Mouse (Mus musculus): ENCODE data around the gene Nup98.

Nup98 gene

DNA sequence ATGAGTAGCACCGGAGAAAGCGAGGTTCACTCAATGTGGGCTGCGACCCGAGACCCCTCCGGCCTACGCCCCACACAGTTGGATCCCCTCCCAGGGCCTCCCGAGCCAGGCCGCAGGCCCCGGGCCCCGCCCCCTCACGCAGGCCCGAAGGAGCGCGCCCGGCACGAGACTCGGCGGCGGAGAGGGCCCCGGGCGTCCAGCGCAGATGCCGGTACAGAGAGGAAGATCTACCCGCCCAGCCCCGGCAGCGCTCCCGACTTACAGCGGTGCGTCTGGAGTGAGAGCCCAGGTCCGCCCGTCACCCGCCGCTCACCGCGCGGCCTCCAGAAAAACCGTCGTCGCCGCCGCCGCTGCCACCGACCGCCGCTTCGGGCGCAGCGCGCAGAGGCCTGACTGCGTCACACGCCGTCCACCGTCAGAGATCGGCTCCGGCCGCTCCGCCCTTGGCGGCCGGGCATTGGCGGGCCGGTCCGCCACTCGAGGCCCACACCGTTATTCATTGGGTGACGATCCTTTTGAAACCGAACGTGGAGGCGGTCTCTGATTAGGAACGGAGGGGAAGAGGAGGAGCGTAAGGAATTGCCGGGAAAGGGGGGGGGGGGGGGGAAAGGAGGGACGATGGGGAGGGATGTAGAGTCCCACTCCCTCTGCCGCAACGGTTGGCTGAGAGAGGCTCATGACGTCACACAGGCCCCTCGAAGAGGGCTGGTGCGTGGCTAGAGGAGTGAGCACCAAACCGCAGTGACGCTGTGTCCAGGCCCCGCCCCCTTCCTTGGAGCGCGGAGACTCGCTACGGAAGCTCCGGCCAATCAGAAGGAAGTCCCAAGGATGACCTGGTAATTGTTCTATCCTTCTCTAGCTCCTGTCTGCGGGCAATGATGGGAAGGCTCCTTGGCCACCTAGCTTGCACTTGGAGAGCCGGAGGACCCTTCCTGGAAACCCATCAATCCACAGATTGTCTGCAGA lies at the start of gene Nup98, which contains the start of gene Pgap2:
Nup98 (minus strand) TSS at position 421 of the 966 bp plus-strand sequence.
Pgap2 (plus strand) TSS at position 453 of the 966 bp plus-strand sequence.
- in situ Hi-C loops (cut with MboI, MseI) = loop anchor here in 1 of 2 experiments (5.0 kb wide), 1 partner anchor 37 kb away; no protein-coding TSS in a partner anchor

DNA sequence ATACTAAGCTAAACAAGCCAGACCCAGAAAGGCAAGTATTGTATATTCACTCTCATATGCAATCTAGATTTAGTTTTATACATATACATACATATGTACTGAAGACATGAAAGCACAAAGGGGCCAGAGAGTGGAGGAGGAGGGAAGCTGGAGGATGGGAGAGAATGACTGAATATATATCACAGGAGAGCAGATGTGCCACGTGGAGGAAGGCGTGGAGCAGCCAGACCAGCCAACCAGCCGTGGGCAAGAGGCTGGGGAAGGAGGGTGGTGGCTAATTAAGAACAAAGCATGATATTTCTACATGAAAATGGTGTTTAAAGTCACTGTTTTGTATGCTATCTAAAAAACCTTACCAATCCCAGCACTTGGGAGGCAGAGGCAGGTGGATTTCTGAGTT lies 48.8 kb upstream of the Nup98 start:
- in situ Hi-C loops (cut with MboI, MseI) = loop anchor here in 1 of 2 experiments (5.0 kb wide), 1 partner anchor 159 kb away; no protein-coding TSS in a partner anchor

DNA sequence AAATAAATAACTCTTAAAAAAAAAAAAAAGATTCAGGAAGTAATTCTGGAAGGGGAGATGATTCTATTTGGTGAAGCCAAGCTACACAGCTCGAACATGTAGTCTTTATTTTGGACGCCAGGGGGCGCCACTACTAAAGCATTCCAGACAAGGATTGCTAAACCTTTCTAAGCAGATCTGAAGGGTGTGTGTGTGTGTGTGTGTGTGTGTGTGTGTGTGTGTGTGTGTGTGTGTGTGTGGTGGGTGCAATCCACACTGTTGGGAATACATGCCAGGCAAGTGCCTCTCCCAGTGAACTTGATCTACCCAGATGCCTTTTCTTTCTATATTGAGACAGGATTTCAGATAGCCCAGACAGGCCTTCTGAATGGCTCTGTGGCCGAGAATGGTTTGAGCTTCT lies 48.2 kb upstream of the Nup98 start:
- in situ Hi-C loops (cut with MboI, MseI) = loop anchor here in 1 of 2 experiments (5.0 kb wide), 1 partner anchor 159 kb away; no protein-coding TSS in a partner anchor

DNA sequence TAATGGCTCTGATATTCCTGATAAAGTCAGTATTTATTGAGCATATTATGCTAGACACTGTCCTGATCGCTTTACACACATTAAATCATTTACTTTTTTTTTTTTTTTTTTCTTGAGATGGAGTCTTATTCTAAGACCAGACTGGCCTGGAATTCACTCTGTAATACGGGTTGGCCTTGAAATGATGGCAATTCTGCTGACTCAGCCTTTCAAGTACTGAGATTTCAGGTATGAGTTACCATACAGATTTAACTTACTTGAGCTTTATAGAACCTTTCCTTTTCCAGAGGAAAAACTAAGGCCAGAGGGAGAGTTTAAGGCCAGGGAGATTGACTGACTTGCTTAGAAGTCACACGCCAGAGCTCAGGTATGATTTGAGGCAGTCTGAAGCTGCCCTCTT lies 46.7 kb upstream of the Nup98 start:
- in situ Hi-C loops (cut with MboI, MseI) = loop anchor here in 1 of 2 experiments (5.0 kb wide), 1 partner anchor 161 kb away; no protein-coding TSS in a partner anchor

DNA sequence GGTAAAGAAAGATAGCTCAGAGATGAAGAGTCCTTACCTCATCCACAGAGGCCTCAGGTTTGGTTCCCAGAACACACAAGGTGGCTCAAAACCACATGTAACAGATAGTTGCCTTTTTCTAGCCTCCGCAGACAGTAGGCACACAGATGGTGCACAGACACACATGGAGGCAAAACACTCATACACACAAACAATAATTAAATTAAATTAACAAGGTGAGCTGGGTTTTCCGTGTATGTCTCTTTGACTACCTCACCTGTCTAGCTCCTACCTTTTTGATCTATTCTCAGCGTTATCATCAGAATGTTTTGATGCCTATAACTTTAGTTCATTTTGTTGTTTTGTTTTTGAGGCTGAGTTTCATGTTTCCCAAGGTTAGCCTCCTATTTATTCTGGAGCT lies 46.0 kb upstream of the Nup98 start, which contains the start of gene Rhog:
Rhog (minus strand) TSS at position 101 of the 400 bp plus-strand sequence.
- in situ Hi-C loops (cut with MboI, MseI) = loop anchor here in 1 of 2 experiments (5.0 kb wide), 1 partner anchor 161 kb away; no protein-coding TSS in a partner anchor

DNA sequence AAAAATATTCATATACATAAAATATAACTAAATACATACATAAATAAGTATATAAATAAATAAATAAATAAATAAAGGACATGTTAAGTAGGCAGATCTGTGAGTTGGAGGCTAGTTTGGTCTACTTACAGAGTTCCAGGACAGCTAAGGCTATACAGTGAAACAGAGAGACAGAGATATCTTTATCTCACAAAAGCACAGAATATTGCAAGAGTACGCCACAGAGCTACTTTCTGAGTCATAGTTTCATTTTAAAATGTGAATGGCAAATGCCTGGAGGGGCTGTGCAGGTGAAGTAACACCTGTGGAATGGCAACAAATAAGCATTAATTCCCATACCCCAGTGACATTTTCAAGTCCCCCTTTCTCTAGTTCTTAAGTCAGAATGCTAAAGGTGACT lies 43.7 kb upstream of the Nup98 start:
- in situ Hi-C loops (cut with MboI, MseI) = no loop called here

DNA sequence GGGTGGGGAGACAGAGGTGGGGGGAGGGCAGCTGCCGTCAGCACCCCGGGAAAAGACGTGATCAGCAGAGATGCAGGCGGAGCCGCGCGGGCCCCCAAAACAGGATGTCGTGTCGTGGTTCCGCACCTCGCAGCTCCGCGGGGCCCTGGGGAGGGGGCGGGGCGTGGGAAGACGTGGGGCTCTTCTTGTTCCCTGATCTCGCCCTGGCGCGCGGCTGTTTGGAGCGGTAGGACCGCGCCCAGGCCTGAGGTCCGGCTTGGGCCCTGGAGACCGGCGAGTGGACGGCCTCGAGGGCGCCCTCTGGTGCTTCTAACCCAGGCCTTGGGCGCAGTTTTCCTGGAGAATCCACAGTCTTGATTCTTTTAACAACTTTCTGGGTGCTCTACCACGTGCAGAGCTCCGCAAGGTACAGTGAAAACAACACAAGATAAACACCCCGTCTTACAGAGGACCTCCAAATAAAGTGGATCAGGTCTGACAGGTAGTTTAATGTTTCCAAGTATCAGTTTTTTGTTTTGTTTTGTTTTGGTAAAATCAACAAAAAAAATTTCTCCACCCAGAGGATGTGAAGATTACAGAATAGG lies 40.7 kb upstream of the Nup98 start:
- in situ Hi-C loops (cut with MboI, MseI) = no loop called here

DNA sequence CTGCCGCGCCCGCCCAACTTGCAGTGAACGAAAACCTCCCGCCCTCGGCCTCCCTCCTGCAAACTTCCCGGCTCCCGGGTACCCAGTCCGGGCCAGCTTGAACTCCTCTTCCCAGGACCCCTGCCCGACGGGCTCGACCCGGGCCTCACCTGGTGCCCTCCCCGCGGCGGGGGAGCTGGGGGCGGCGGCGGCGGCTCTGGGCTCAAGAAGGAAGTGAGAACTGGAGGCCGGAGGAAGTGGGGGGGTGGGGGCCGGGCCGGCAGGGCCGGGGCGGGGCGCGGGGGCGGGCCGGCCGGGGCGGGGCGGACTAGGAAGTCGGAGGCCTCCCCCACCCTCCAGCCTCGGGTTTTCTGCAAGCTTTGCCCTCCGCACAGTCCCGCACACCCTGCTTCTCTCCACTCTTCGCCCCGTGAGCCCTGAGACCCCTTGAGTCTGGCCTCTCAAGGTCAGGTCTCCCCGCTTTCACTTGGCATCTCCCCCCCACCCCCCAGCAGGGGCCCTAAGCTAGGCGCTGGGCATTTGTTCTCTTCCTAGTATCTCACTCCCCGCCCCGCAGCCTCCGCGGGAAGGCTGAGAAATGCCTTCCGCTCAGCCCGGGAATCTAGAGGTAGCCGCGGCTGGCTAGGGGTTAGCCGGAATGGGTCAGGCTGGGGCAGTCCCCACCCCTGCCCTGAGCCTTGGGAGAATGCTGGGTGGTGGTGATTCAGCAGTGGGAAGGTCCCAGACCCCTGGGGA lies 40.1 kb upstream of the Nup98 start:
- in situ Hi-C loops (cut with MboI, MseI) = loop anchor here in 1 of 2 experiments (5.0 kb wide), 1 partner anchor 43 kb away; no protein-coding TSS in a partner anchor

DNA sequence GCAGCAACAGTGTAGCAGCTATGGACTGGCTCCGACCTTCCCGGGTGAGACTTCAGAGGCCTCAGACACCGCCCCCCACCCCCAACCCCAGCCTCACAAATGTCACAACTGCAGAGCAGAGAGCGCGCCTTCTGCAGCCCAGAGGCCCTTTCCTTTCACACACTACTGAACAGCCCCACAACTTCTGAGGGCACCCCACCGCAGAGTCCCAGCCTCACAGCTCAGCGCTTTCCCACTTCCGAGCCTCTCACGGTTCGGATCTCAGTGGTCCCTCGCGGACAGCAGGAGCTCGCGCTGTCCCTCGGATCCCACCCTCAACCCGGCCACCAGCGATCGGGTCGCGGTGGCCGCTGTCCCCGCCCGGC lies 39.5 kb upstream of the Nup98 start:
- in situ Hi-C loops (cut with MboI, MseI) = loop anchor here in 1 of 2 experiments (5.0 kb wide), 1 partner anchor 42 kb away; no protein-coding TSS in a partner anchor

DNA sequence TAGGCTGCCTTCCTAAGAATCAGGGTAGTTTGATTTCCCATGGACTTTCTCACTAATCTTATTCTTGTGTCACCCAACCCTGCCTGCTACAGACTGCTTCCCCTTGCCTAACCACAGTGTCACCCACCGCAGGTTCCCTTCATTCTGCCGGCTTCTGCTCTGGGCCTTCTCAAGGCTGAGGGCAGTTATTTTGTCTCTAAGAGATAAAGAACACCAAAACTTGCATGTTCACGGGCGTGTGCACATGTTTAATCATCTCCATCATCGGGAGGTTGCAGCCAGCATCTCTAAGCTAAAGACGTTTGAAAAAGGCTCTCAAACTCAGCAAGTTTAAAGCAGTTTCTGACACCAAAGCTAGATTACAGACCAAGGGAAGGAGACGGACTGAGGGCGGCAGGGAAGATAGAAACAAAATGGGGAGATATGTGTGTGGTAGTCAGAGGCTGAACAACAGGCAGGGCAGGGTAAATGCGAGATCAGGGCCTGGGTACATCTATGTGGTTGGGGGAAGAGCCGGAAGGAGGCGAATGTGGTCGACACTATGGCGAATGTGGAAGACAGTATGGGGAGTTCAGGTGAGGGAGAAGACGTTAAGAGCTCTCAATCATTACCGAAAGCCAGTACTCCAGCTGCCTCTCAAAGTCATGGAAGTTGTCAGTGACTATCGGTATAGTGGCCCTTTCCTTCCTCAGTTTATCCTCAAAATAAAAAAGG lies 38.9 kb upstream of the Nup98 start:
- in situ Hi-C loops (cut with MboI, MseI) = loop anchor here in 1 of 2 experiments (5.0 kb wide), 1 partner anchor 42 kb away; no protein-coding TSS in a partner anchor

DNA sequence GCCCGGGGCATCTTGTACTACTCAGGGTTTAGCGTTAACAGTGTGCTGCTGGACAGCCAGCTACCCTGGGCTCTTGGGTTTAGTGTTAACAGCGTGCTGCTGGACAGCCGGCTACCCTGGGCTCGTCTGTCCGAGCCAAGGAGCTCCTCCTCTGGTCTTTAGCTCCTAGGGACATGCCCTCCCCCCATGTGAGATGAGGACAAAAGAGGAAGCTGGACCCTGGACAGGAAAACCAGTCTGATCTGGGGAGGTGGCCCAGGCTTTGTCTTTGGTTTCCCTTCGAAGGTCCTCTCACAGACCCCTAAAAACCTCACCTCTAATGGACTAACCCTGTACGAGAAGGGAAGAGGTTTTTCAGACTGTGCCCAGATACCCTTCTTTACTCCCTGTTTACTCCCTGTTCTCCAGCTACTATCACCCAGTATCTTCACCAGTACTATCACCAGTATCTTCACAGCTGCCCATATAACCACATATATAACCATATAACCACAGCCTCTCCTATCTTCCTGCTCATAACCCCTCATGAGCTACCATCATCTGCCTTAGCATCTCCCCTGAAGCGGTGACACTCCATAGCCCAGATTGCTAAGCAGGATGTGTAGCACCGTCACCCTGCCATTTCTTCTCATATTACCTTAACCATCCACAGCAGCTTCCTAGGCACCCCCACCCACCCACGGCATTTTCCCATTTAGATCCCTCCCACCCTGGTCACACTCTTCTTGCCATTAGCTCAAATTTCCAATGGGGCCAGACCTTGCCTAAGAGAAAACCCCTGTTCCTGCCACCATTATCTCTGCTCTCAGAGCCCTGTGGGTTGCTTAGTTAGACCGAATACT lies 37.2 kb upstream of the Nup98 start:
- in situ Hi-C loops (cut with MboI, MseI) = loop anchor here in 1 of 2 experiments (5.0 kb wide), 1 partner anchor 40 kb away; no protein-coding TSS in a partner anchor

DNA sequence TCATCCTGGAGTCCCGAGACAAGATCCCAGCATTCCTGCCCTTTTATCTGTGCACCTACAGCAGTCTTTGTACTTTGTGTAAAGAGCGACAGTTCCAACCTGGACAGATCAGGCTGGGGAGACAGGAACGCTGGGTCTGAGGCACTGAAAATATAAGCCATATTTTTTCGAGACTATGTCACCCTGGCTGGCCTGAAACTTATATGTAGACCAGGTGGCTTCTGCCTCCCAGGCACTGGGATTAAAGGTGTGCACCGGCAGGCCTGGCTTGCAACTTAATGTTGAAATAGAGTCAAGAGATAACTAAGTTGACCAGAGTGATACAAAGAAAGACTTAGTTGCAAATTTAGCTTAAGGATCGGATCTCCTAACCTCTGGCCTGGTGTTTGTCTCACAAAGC lies 36.3 kb upstream of the Nup98 start:
- in situ Hi-C loops (cut with MboI, MseI) = loop anchor here in 1 of 2 experiments (5.0 kb wide), 1 partner anchor 39 kb away; no protein-coding TSS in a partner anchor

DNA sequence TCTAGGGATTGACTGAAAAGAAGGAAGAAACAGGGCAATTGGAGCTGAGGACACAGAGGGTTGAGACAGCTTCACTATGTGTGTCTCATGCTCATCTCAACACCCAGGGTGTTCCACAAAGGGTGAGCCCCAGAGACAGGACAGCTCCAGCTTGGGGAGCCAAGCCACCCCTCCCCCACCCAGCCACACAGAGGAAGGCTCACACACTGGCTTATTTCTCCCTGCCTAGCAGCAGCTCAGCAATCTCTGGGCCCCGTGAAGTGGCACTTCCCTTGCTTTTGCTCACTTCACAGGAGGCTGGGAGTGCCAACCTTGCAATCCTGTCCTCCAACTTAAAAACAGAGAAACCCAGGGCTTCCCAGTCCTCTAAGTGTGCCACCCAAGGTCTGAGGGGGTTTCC lies 35.8 kb upstream of the Nup98 start:
- in situ Hi-C loops (cut with MboI, MseI) = loop anchor here in 1 of 2 experiments (5.0 kb wide), 1 partner anchor 38 kb away; no protein-coding TSS in a partner anchor

DNA sequence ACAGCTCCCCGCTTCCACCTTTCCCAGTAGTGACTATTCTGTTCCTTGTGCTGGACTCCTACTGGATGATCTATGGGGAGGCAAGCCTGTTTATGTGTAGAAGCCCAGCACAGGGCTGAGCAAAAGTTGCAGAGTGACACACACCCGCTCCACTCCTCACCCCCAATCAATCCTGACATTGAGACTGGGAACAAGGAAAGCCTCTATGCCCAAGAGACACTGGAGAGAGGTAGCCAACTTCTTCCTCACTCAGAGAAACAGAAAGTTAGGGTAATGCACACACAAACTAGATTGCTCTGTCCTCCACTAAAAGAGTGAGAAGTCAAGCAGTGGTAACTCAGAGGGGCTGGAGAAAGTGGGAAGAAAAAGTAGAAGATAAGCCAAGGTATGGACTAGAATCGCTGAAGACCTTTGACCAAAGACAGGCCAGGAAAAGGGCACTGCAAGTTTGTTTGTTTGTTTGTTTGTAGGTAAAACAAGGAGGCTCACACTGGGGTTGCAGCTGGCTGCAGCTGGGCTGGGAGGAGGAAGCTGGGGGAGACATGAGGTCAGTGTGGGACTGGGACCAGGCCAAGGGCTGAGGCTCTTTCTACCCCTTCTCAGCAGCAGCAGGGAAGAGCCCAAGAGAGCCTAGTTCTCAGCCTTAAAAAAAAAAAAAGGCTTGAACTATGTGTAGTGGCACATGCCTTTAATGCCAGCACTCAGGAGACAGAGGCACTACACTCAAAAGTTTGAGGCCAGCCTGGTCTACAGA lies 35.0 kb upstream of the Nup98 start:
- in situ Hi-C loops (cut with MboI, MseI) = loop anchor here in 1 of 2 experiments (5.0 kb wide), 1 partner anchor 38 kb away; no protein-coding TSS in a partner anchor

DNA sequence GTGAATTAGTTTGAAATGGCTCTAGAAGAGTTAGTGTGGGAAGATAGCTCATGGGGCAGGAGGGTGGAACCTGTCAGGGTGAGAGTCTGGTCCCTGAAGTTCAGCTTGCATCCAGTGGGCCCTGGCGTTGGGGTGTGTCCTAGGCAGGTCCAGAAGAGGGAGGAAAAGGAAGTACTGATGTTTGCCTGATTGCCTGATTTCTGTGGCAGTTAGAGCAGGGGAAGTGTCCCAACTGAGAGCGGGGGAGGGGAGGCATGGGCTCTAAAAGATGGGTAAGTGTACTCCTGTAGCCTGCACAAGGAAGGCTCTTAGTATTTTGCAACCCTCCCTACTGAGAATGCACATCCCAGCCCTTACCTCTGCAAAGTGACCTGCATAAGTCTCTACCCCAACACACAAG lies 33.9 kb upstream of the Nup98 start:
- in situ Hi-C loops (cut with MboI, MseI) = no loop called here

DNA sequence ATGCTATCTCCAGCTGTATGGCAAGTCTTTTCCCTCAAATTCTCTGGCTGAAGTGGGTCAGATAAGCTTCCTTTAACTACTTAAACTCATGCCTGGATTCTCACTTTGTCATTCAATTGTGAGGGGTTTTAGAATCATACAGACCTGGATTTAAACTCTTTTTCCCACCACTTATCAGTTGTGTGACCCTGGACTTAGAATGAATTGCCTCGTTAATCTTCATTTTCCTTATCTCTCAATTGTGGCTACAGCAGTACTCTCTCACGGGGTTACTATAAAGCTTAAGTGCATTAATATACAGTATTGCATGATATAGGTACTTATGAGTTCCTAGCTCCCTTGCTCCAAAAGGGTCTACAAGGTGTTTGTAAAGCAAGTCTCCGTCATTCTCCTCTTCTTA lies 32.9 kb upstream of the Nup98 start:
- in situ Hi-C loops (cut with MboI, MseI) = no loop called here

DNA sequence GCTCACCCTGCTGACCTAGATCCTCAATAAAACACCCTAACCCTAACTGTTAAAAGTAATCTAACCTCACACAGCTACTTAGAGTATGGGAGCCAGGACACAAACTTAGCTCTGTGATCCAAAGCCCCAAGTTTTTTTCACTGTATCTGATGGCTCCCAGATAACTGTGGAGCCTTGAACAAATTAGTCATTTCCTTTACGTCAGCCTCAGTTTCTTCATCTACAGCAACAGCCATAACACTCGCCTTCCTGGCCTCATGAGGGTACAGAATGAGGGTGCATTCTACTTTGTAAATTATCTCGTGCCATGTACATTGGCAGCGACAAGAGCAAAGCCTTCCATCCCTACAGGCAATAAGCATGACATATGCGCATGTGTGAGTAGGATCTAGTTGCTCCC lies 32.4 kb upstream of the Nup98 start:
- in situ Hi-C loops (cut with MboI, MseI) = no loop called here

DNA sequence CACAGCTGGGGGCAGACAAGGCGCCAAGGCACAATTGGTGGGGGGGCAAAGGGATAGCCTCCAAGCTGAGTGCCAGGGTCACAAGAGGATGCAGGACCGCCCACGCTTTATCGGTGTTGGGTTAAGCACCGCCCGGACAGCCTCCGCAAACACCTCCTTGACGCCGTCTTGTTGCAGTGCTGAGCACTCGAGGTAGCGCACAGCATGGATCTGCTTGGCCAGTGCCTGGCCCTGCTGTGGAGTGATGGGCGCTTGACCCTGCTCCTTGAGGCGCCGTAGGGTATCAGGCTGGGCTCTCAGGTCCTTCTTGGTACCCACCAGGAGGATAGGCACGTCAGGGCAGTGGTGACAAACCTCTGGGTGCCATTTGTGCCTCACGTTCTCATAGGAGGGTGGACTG lies 29.6 kb upstream of the Nup98 start:
- in situ Hi-C loops (cut with MboI, MseI) = no loop called here
